Mouse (Mus musculus) liver, adult 2 months (tissue): Measurements from ENCODE around the gene Igf1r.

ENCODE experiments used
- CTCF ChIP-seq: fragments of 200-500 bp; IDR thresholded peaks from 2 replicates; pipeline ENCODE4 v1.5.1; 2011; ENCODE audit warnings: low read depth, low read length, control low read depth
- POLR2A ChIP-seq: fragments of 200-500 bp; IDR thresholded peaks from 2 replicates; pipeline ENCODE4 v1.6.1; 2011; ENCODE audit warnings: low read length, control low read depth; ENCODE audit not compliant: insufficient read depth; ENCODE audit errors: extremely low read depth

- TF ChIP-seq CTCF, result no peak
- TF ChIP-seq POLR2A, result no peak
Measured at GRCm38 (mm10) chr7:68280352-68280869, 327.8 kb downstream of the Igf1r start.
